Mouse (Mus musculus): Measurements from ENCODE around the gene Rbm5. TPM values are rescaled to one million over a fixed set of nuclear protein-coding genes. Genes with fewer than 3 reads are reported as not detected.

The Rbm5 gene
- 205 and 224 TPM in 2 replicates for polyA plus RNA-seq (2012; rRNA removed)

GRCm38 (mm10) chr9:107770374-107771290, at the start of gene Rbm5:
Gene Rbm5 (minus strand): TSS chr9:107770996.

GRCm38 (mm10) chr9:107709697-107710483, 60.9 kb downstream of the Rbm5 start, which contains the start of gene Sema3f:
Gene Sema3f (minus strand): TSS chr9:107710475.

Other genes starting within 250 kb of the Rbm5 start
- gene Tmem115, start 237.1 kb downstream of the Rbm5 start, polyA plus RNA-seq (2012; rRNA removed), result 32.8 and 33.5 TPM in 2 replicates
- gene Cyb561d2, start 228.8 kb downstream of the Rbm5 start, polyA plus RNA-seq (2012; rRNA removed), result 27.6 and 30.1 TPM in 2 replicates
- 78.8 and 83.5 TPM in 2 replicates for gene Nprl2, start 228.8 kb downstream of the Rbm5 start, polyA plus RNA-seq (2012; rRNA removed)
- gene Zmynd10, start 223.7 kb downstream of the Rbm5 start, polyA plus RNA-seq (2012; rRNA removed), result 5.8 and 7.0 TPM in 2 replicates
- gene Rassf1, start 219.4 kb downstream of the Rbm5 start, polyA plus RNA-seq (2012; rRNA removed), result 34.2 and 44.6 TPM in 2 replicates
- 78.2 and 82.7 TPM in 2 replicates for gene Tusc2, start 207.7 kb downstream of the Rbm5 start, polyA plus RNA-seq (2012; rRNA removed)
- gene Hyal2, start 203.1 kb downstream of the Rbm5 start, polyA plus RNA-seq (2012; rRNA removed), result 62.7 and 63.0 TPM in 2 replicates
- 4.3 and 4.8 TPM in 2 replicates for gene Hyal1, start 194.1 kb downstream of the Rbm5 start, polyA plus RNA-seq (2012; rRNA removed)
- 26.0 and 30.3 TPM in 2 replicates for gene Naa80, start 192.1 kb downstream of the Rbm5 start, polyA plus RNA-seq (2012; rRNA removed)
- gene Hyal3, start 190.2 kb downstream of the Rbm5 start, polyA plus RNA-seq (2012; rRNA removed), result 1.2 and 1.3 TPM in 2 replicates
- 24.6 and 30.0 TPM in 2 replicates for gene Ifrd2, start 183.4 kb downstream of the Rbm5 start, polyA plus RNA-seq (2012; rRNA removed)
- gene Sema3b, start 161.8 kb downstream of the Rbm5 start, polyA plus RNA-seq (2012; rRNA removed), result 5.2 and 9.8 TPM in 2 replicates
- 454 and 485 TPM in 2 replicates for gene Gnai2, start 135.6 kb downstream of the Rbm5 start, polyA plus RNA-seq (2012; rRNA removed)
- gene Slc38a3, start 101.5 kb downstream of the Rbm5 start, polyA plus RNA-seq (2012; rRNA removed), result 60.5 and 67.7 TPM in 2 replicates
- 0.13 and 0.43 TPM in 2 replicates for gene Gnat1, start 91.3 kb downstream of the Rbm5 start, polyA plus RNA-seq (2012; rRNA removed)
- gene Sema3f, start 60.5 kb downstream of the Rbm5 start, polyA plus RNA-seq (2012; rRNA removed), result 112 and 151 TPM in 2 replicates
- gene Rbm6, start 102.2 kb upstream of the Rbm5 start, polyA plus RNA-seq (2012; rRNA removed), result 91.0 and 99.6 TPM in 2 replicates
- 26.7 and 28.3 TPM in 2 replicates for gene Mon1a, start 117.2 kb upstream of the Rbm5 start, polyA plus RNA-seq (2012; rRNA removed)
- gene Mst1r, start 135.9 kb upstream of the Rbm5 start, polyA plus RNA-seq (2012; rRNA removed), result 4.7 and 6.4 TPM in 2 replicates
- gene Actl11, start 157.5 kb upstream of the Rbm5 start, polyA plus RNA-seq (2012; rRNA removed), result not detected in 2 replicates
- gene Camkv, start 164.7 kb upstream of the Rbm5 start, polyA plus RNA-seq (2012; rRNA removed), result 39.4 and 49.6 TPM in 2 replicates
- 10.0 and 10.4 TPM in 2 replicates for gene Traip, start 179.1 kb upstream of the Rbm5 start, polyA plus RNA-seq (2012; rRNA removed)
- 7.9 and 12.2 TPM in 2 replicates for gene Uba7, start 204.5 kb upstream of the Rbm5 start, polyA plus RNA-seq (2012; rRNA removed)
- gene Gm20661, start 212.1 kb upstream of the Rbm5 start, polyA plus RNA-seq (2012; rRNA removed), result 1.3 and 3.4 TPM in 2 replicates
- gene Inka1, start 214.9 kb upstream of the Rbm5 start, polyA plus RNA-seq (2012; rRNA removed), result 15.0 and 28.7 TPM in 2 replicates
- gene Cdhr4, start 221.5 kb upstream of the Rbm5 start, polyA plus RNA-seq (2012; rRNA removed), result 6.2 and 14.1 TPM in 2 replicates
- gene Gm20662, start 225.4 kb upstream of the Rbm5 start, polyA plus RNA-seq (2012; rRNA removed), result 1.7 and 3.8 TPM in 2 replicates
- gene Ip6k1, start 231.5 kb upstream of the Rbm5 start, polyA plus RNA-seq (2012; rRNA removed), result 129 and 135 TPM in 2 replicates

Data from central nervous system, embryonic 14 days (tissue).